Mouse (Mus musculus) left cerebral cortex, postnatal 25 days (tissue): ENCODE results near the gene Mmel1. TPM values are rescaled to one million over a fixed set of nuclear protein-coding genes. Genes with fewer than 3 reads are reported as not detected.

Source experiments
- DNase-seq, 2 experiments: peaks; one replicate each; pipeline ENCODE4 v3.0.0; 2022; ENCODE audit warnings: low spot score in 2 of 2, mixed read lengths in 1 of 2
- intact Hi-C: fragments of 180-260 bp; cut with DNase I; formaldehyde crosslinking; loops from one replicate; pipeline ENCODE4 v1.15.1; 2025
- total RNA-seq, 2 experiments: library from RNA; stranded (reverse); gene quantifications; 2 replicates each; pipeline ENCODE4 v1.2.3; 2021

Mmel1 gene
- total RNA-seq, 2 experiments from 2014 or later: 0.48 to 0.85 TPM

DNA sequence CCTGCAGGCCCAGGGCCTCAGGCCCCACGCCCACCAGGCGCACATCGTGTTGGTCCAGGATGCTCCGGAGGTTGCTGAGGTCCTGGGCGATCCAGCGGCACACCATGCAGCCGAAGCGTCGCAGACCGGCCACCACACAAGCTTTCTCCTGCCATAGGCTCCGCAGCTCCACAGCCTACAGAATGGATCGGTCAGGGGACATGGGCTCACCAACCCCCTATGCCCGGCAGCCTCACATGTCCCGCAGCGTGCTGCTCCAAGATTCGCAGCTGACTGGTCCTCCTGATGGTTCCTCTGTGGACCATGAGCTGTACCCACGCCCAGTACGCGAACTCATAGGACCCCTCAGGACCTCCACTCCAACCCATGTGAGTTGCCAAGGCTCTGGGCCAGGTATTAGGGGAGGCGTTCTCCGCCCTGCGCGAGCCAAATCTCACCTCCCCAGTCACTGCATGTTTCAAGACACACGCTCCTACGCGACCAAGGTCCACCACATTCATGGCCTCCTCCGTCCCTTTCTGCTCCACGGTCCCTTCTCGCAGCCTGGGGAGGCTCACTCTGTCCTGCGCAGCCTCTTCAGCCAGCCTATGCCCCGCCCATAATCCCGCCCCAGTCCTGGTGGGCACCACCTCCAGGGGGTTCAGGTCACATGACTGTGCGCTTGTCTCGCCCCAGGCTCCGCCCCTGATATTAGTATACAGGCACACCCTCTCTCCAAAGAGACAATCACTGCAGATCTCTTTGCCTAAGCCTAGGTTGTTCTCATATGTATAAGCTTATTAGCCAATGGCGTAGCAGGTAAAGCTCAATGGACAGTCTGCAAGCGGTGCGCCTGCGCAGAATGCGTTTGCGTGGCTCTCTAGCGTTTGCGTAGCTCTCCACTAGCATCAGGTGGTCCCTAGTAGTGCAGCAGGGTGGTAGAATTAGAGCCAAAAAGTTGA is 29.4 kb downstream of the Mmel1 start, which contains the start of gene Fam213b:
Gene Fam213b (minus strand): TSS at position 630 of the 941 bp plus-strand sequence.
- DNase-seq: peak; percentile 73 to 90
- intact Hi-C loops: no loop called here

DNA sequence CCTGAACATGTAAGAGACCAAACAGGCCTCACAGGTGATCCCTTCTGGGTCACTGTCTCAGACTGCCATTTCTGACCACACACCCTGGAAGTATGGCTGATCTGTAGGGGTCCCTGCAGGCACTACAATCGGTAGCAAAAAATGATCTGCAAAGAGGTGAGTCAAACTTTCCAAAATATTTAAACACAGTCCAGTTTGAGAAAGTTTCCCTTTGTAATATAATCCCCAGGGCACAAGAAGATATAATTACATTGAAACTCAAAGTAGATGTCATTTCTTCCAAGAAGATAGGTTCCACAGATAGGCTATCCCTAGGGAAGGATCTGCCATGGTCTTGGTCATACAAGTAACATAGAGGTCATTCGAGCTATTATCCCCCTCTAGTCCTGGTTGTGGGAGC is 33.0 kb downstream of the Mmel1 start:
- intact Hi-C loops: no loop called here
- no peak for DNase-seq

GRCm38 (mm10) chr4:154904185-154905071 is 35.0 kb downstream of the Mmel1 start:
- DNase-seq: peak; percentile 87 to 95
- intact Hi-C loops: loop anchor here (5.0 kb wide), 1 partner anchor 38 kb away; no protein-coding TSS in a partner anchor

- intact Hi-C loops: loop anchor here (5.0 kb wide), 1 partner anchor 34 kb away; no protein-coding TSS in a partner anchor
- peak; percentile 62 to 70 for DNase-seq
These were observed 38.4 kb downstream of the Mmel1 start for GRCm38 (mm10) chr4:154907833-154908232.

- intact Hi-C loops: loop anchor here (5.0 kb wide), 1 partner anchor 34 kb away; no protein-coding TSS in a partner anchor
- DNase-seq: no peak
These were observed 39.1 kb downstream of the Mmel1 start for GRCm38 (mm10) chr4:154908490-154908889.

GRCm38 (mm10) chr4:154910606-154911522 is 41.5 kb downstream of the Mmel1 start:
- intact Hi-C loops: no loop called here
- DNase-seq: peak in 1 of 2 experiments; percentile 39

- intact Hi-C loops: no loop called here
- no peak for DNase-seq
These were observed 42.3 kb downstream of the Mmel1 start for GRCm38 (mm10) chr4:154911644-154912043.

GRCm38 (mm10) chr4:154913845-154914244 is 44.5 kb downstream of the Mmel1 start:
- DNase-seq: no peak
- intact Hi-C loops: no loop called here

DNA sequence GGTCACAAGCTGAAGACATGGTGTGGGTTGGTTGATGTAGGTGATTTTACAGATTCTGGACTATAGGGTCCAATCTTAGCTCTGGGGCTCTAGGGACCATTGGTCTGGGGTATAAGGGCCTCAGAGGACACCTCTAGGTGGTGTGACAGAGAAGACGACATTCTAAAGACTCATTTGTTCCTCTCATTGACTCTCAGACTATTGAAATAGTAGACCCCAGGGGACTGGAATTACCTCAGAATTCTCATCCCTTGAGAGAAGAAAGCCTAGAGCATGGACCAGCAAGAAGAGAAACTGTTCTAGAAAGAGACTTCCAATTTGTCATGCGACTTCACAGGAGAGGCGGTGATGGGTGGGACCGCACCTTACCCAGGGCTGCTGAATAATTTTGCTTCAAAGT is 44.9 kb downstream of the Mmel1 start:
- intact Hi-C loops: no loop called here
- no peak for DNase-seq

DNA sequence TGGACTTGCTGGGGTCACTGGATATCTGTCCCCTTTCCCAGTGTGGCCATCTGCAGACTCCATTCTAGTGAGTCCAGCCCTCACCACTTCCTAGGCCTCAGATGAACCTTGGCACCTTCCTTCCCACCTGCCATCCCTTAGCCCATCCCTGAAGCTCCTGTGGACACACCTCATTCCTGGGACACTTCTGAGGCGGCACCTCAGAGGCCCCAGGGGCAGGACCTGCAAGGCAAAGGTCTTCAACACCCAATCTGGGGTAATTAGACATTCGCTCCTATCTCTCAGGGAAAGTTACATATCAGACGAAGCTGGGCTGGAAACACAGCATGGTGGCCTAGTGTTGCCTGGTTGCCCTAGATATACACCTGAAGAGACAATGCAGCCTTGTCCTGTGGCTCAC is 45.3 kb downstream of the Mmel1 start:
- intact Hi-C loops: loop anchor here (5.0 kb wide), 1 partner anchor 272 kb away; no protein-coding TSS in a partner anchor
- DNase-seq: no peak

- no peak for DNase-seq
- intact Hi-C loops: loop anchor here (5.0 kb wide), 1 partner anchor 273 kb away; no protein-coding TSS in a partner anchor
These were observed 45.9 kb downstream of the Mmel1 start for GRCm38 (mm10) chr4:154915286-154915685.

DNA sequence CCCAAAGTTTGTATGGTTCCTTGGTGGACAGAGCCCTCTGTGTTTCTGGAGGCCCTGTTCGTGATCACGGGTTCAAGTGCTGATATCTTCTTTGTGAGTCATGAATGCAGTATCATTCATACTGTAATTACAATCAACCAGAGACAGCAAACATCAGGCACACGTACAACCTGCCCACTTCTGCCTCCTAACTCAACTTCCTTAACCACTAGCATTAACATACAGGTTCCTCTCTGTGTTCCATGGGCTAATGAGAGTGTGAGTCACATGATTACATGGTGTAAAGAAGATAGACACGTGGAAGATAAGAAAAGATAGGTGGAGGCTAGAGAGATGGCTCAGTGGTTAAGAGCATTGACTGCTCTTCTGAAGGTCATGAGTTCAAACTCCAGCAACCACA is 47.3 kb downstream of the Mmel1 start:
- intact Hi-C loops: loop anchor here (5.0 kb wide), 1 partner anchor 274 kb away; no protein-coding TSS in a partner anchor
- DNase-seq: no peak

DNA sequence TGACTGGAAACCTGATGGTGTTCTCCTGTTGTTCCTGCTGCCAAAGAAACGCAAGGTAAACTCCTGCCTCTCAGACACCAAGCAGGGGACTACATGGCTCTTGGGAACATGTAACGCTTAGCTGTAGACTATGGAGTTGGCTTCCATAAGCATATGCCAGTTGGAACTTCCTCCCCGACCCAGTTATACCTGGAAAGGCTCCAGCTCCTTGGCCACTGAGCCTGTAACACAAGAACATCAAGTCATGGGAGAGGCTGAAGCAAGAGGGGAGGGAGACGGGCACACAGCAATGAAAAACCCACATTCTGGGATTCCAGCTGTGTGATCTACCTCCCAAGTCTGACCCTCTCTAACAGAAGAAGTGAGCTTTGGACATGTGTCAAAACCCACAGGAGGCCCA is 52.9 kb downstream of the Mmel1 start:
- intact Hi-C loops: no loop called here
- no peak for DNase-seq

- DNase-seq: no peak
- intact Hi-C loops: no loop called here
These were observed 53.5 kb downstream of the Mmel1 start for GRCm38 (mm10) chr4:154922931-154923330.

DNA sequence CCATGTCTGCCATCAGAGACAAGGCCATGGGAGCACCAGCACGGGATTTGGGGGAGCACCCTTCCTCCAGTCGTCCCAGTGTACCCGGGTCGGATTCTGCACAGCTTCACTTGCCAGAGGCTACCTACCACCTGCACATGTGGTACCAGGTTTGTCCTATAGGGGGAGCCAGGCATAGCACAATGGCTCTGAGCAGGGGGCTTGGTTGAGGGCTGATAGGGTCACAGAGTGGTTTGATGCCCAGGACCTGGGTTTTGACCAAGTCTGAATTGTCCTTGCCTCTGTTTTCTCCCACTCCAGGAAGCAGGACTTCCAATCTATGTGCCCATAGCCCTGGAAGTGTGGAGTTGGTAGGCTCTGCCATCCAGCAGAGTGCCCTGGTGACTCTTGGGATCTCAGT is 56.0 kb downstream of the Mmel1 start:
- intact Hi-C loops: no loop called here
- no peak for DNase-seq

- DNase-seq: no peak
- intact Hi-C loops: no loop called here
These were observed 57.8 kb downstream of the Mmel1 start for GRCm38 (mm10) chr4:154926969-154927898.

DNA sequence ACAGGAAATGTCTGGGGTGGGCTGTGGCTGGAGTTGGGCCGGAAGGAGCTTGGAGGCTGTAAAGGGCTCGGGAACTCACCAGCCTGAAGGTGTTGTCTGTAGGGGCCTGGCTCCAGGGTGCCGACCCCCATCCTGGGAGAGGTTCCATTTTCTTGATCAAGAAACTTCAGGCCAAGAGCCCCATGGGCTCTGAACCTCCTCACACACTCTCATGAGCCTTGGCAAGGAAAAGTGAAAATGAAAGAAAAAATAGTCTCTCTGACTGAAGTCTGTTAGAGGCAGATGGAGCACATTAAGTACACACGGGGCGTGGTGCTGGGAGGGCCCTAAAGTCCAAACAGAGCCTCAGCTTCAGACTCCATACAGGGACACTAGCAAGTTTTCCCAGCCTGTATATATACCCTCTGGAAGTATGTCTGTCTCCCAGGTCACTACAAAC is 58.5 kb downstream of the Mmel1 start:
- intact Hi-C loops: no loop called here
- DNase-seq: no peak
